Mouse (Mus musculus) stomach, embryonic 16.5 days (tissue): ENCODE measurements around the gene Rdh11. TPM values are rescaled to one million over a fixed set of nuclear protein-coding genes. Genes with fewer than 3 reads are reported as not detected.
A peak's percentile ranks its signal among the peaks of the same experiment; 100 is the strongest.

Experiments
- ATAC-seq: fragments of 200-750 bp; cut with Nextera tagmentation; 2 replicates; pipeline ENCODE4 v1.8.0; 2017; ENCODE audit warnings: moderate number of reproducible peaks, moderate TSS enrichment; ENCODE audit not compliant: insufficient read depth, low FRiP score
- H3K27ac ChIP-seq: fragments of 300-500 bp; sonication (generic); 2 replicates; pipeline ENCODE4 v1.5.1; 2014; ENCODE audit warnings: low read length
- H3K27me3 ChIP-seq: fragments of 300-500 bp; sonication (generic); 2 replicates; pipeline ENCODE4 v1.6.1; 2014; ENCODE audit warnings: low read length, control low read depth, mixed read lengths; ENCODE audit not compliant: control insufficient read depth, insufficient read depth
- H3K36me3 ChIP-seq: fragments of 300-500 bp; sonication (generic); 2 replicates; pipeline ENCODE4 v1.6.1; 2014; ENCODE audit warnings: low read length; ENCODE audit not compliant: control insufficient read depth, insufficient read depth
- H3K4me1 ChIP-seq: fragments of 300-500 bp; sonication (generic); 2 replicates; pipeline ENCODE4 v1.6.1; 2014; ENCODE audit warnings: low read length, control low read depth, mixed read lengths; ENCODE audit not compliant: control insufficient read depth, insufficient read depth
- H3K4me2 ChIP-seq: fragments of 300-500 bp; sonication (generic); 2 replicates; pipeline ENCODE4 v1.6.1; 2014; ENCODE audit warnings: low read depth, low read length, mixed read lengths
- H3K4me3 ChIP-seq: fragments of 300-500 bp; sonication (generic); replicated peaks from 2 replicates; pipeline ENCODE4 v1.5.1; 2014; ENCODE audit warnings: mild to moderate bottlenecking, low read length
- H3K9ac ChIP-seq: fragments of 300-500 bp; sonication (generic); 2 replicates; pipeline ENCODE4 v1.6.1; 2014; ENCODE audit warnings: low read length
- H3K9me3 ChIP-seq: fragments of 300-500 bp; sonication (generic); replicated peaks from 2 replicates; pipeline ENCODE4 v1.6.1; 2016; ENCODE audit warnings: low read length, control low read depth; ENCODE audit not compliant: control insufficient read depth
- WGBS: fragments of 180-500 bp; shearing (Covaris S2); extraction: QIAGEN DNeasy Blood & Tissue Kit; methylation state at CpG from one replicate; pipeline ENCODE4 v1.1.7; 2014; 5-methylcytosine and 5-hydroxymethylcytosine counted together
- polyA plus RNA-seq: library from polyadenylated mRNA; unstranded; fragments of >200 nt; fragmentation: Nextera tagmentation; extraction: Ambion mirVana; gene quantifications from 2 replicates; pipeline ENCODE4 v1.2.1, GENCODE M21; 2015

Rdh11 gene
- 30.1 and 33.4 TPM in 2 replicates for polyA plus RNA-seq

GRCm38 (mm10) chr12:79192193-79192592 is at the start of gene Rdh11:
Rdh11 (minus strand) TSS chr12:79192293.
- Histone ChIP-seq H3K4me2 (peak within 1 kb of the TSS; percentile 72), H3K9me3 (no peaks in the 10 kb centered on the region), H3K27ac (peak within 1 kb of the TSS; percentile 67; the same call in 1 of the 2 replicates), H3K4me1 (peaks cover 4% of the 10 kb centered on the region), H3K36me3 (peaks cover 8% of the 10 kb centered on the region; the same call in 1 of the 2 replicates), H3K27me3 (no peaks in the 10 kb centered on the region), H3K4me3 (peak within 1 kb of the TSS; percentile 70), H3K9ac (peak within 1 kb of the TSS; percentile 76)
- WGBS = 56% methylated on average over 6 of the region's 6 CpGs
- no peak for ATAC-seq

- no peak overlapping the region for H3K4me2 ChIP-seq
- H3K9me3 ChIP-seq = no peaks in the 10 kb centered on the region
- no peak overlapping the region for H3K4me3 ChIP-seq
- H3K27me3 ChIP-seq = no peaks in the 10 kb centered on the region
- no peak for ATAC-seq
- H3K36me3 ChIP-seq = peaks cover 14% of the 10 kb centered on the region; the same call in 1 of the 2 replicates
- H3K9ac ChIP-seq = no peak overlapping the region
- 82% methylated on average over 11 of the region's 11 CpGs for WGBS
- H3K27ac ChIP-seq = no peak overlapping the region
- no peaks in the 10 kb centered on the region for H3K4me1 ChIP-seq
These were observed 43.5 kb upstream of the Rdh11 start for GRCm38 (mm10) chr12:79235485-79236080.

GRCm38 (mm10) chr12:79217511-79217910 is 25.4 kb upstream of the Rdh11 start:
- Histone ChIP-seq H3K4me1 (no peaks in the 10 kb centered on the region), H3K36me3 (no peaks in the 10 kb centered on the region), H3K4me2 (no peak overlapping the region), H3K27ac (no peak overlapping the region), H3K9me3 (no peaks in the 10 kb centered on the region), H3K4me3 (no peak overlapping the region), H3K9ac (no peak overlapping the region), H3K27me3 (no peaks in the 10 kb centered on the region)
- ATAC-seq = no peak
- 45% methylated on average over 5 of the region's 5 CpGs for WGBS

- WGBS = 72% methylated on average over 8 of the region's 8 CpGs
- H3K27me3 ChIP-seq = no peaks in the 10 kb centered on the region
- no peaks in the 10 kb centered on the region for H3K9me3 ChIP-seq
- H3K9ac ChIP-seq = no peak overlapping the region
- ATAC-seq = no peak
- H3K4me3 ChIP-seq = no peak overlapping the region
- no peaks in the 10 kb centered on the region for H3K36me3 ChIP-seq
- H3K27ac ChIP-seq = peak overlapping the region; percentile 25; the same call in 1 of the 2 replicates
- H3K4me1 ChIP-seq = no peaks in the 10 kb centered on the region
- H3K4me2 ChIP-seq = no peak overlapping the region
These were observed 19.4 kb upstream of the Rdh11 start for GRCm38 (mm10) chr12:79211447-79211846.

- H3K4me2 ChIP-seq = peak within 1 kb of the TSS; percentile 66
- no peaks in the 10 kb centered on the region for H3K4me1 ChIP-seq
- peak within 1 kb of the TSS; percentile 64 for H3K9ac ChIP-seq
- no peaks in the 10 kb centered on the region for H3K27me3 ChIP-seq
- no peaks in the 10 kb centered on the region for H3K36me3 ChIP-seq
- ATAC-seq = peak; percentile 73; the same call in 1 of the 2 replicates
- no peaks in the 10 kb centered on the region for H3K9me3 ChIP-seq
- H3K27ac ChIP-seq = peak within 1 kb of the TSS; percentile 80
- WGBS = 4% methylated on average over 13 of the region's 13 CpGs
- peak within 1 kb of the TSS; percentile 53 for H3K4me3 ChIP-seq
These were observed 16.8 kb upstream of the Rdh11 start, which contains the start of gene Rdh12 for GRCm38 (mm10) chr12:79208703-79209464. Rdh12 (plus strand) TSS chr12:79208914.

GRCm38 (mm10) chr12:79201882-79202281 is 9.8 kb upstream of the Rdh11 start:
- Histone ChIP-seq H3K4me3 (no peak overlapping the region), H3K9me3 (no peaks in the 10 kb centered on the region), H3K9ac (no peak overlapping the region), H3K27me3 (no peaks in the 10 kb centered on the region), H3K27ac (no peak overlapping the region), H3K4me2 (no peak overlapping the region), H3K36me3 (no peaks in the 10 kb centered on the region), H3K4me1 (no peaks in the 10 kb centered on the region)
- WGBS = 59% methylated on average over 3 of the region's 3 CpGs
- ATAC-seq = no peak

GRCm38 (mm10) chr12:79197105-79197504 is 5.0 kb upstream of the Rdh11 start:
- no peaks in the 10 kb centered on the region for H3K4me1 ChIP-seq
- no peak for ATAC-seq
- WGBS = 81% methylated on average over 5 of the region's 5 CpGs

GRCm38 (mm10) chr12:79193441-79193840 is 1.3 kb upstream of the Rdh11 start:
- WGBS = 2% methylated on average over 3 of the region's 3 CpGs
- no peak for ATAC-seq
- no peaks in the 10 kb centered on the region for H3K27me3 ChIP-seq

More at GRCm38 (mm10) chr12:79197105-79197504, 5.0 kb upstream of the Rdh11 start:
- H3K4me3 ChIP-seq = no peak overlapping the region
- H3K4me2 ChIP-seq = no peak overlapping the region
- H3K27me3 ChIP-seq = no peaks in the 10 kb centered on the region
- no peak overlapping the region for H3K27ac ChIP-seq
- H3K36me3 ChIP-seq = no peaks in the 10 kb centered on the region
- no peak overlapping the region for H3K9ac ChIP-seq
- no peaks in the 10 kb centered on the region for H3K9me3 ChIP-seq

GRCm38 (mm10) chr12:79191701-79192100 is 392 bp downstream of the Rdh11 start:
- Histone ChIP-seq H3K9me3 (no peaks in the 10 kb centered on the region), H3K36me3 (peaks cover 11% of the 10 kb centered on the region; the same call in 1 of the 2 replicates), H3K4me2 (peak overlapping the region; percentile 72), H3K9ac (peak overlapping the region; percentile 76), H3K4me1 (peaks cover 4% of the 10 kb centered on the region), H3K4me3 (peak overlapping the region; percentile 70), H3K27me3 (no peaks in the 10 kb centered on the region), H3K27ac (peak overlapping the region; percentile 67; the same call in 1 of the 2 replicates)
- ATAC-seq = peak; percentile 78
- 6% methylated on average over 14 of the region's 14 CpGs for WGBS

More at GRCm38 (mm10) chr12:79193441-79193840, 1.3 kb upstream of the Rdh11 start:
- no peak overlapping the region for H3K4me3 ChIP-seq
- no peak overlapping the region for H3K27ac ChIP-seq
- no peaks in the 10 kb centered on the region for H3K36me3 ChIP-seq
- H3K9me3 ChIP-seq = no peaks in the 10 kb centered on the region
- peaks cover 4% of the 10 kb centered on the region for H3K4me1 ChIP-seq
- H3K4me2 ChIP-seq = no peak overlapping the region
- H3K9ac ChIP-seq = no peak overlapping the region
